Mouse (Mus musculus): Measurements from ENCODE around the gene Lamtor2. TPM values are rescaled to one million over a fixed set of nuclear protein-coding genes. Genes with fewer than 3 reads are reported as not detected.

The Lamtor2 gene
- polyA plus RNA-seq (2012; rRNA removed), result 141 and 144 TPM in 2 replicates

GRCm38 (mm10) chr3:88552676-88553524, at the start of gene Lamtor2:
Lamtor2 (minus strand) TSS chr3:88553074.

GRCm38 (mm10) chr3:88575540-88575939, 22.7 kb upstream of the Lamtor2 start, which contains the start of gene Ssr2:
Ssr2 (plus strand) TSS chr3:88575876.

GRCm38 (mm10) chr3:88553525-88553879, 628 bp upstream of the Lamtor2 start, which contains the start of gene Ubqln4:
Ubqln4 (plus strand) TSS chr3:88553758.

GRCm38 (mm10) chr3:88548180-88548917, 4.5 kb downstream of the Lamtor2 start, which contains the start of gene Rab25:
Rab25 (minus strand) TSS chr3:88548300.

GRCm38 (mm10) chr3:88532299-88532674, 20.6 kb downstream of the Lamtor2 start, which contains the start of gene Mex3a:
Mex3a (plus strand) TSS chr3:88532395.

GRCm38 (mm10) chr3:88509692-88510420, 43.0 kb downstream of the Lamtor2 start, which contains the start of gene Lmna:
Lmna (minus strand) TSS chr3:88509956.

Other genes starting within 250 kb of the Lamtor2 start
- 62.5 and 76.0 TPM in 2 replicates for gene Glmp, start 228.1 kb downstream of the Lamtor2 start, polyA plus RNA-seq (2012; rRNA removed)
- gene Tmem79, start 216.9 kb downstream of the Lamtor2 start, polyA plus RNA-seq (2012; rRNA removed), result 1.3 and 2.0 TPM in 2 replicates
- 111 and 121 TPM in 2 replicates for gene Smg5, start 216.8 kb downstream of the Lamtor2 start, polyA plus RNA-seq (2012; rRNA removed)
- 1.6 and 4.0 TPM in 2 replicates for gene Paqr6, start 188.5 kb downstream of the Lamtor2 start, polyA plus RNA-seq (2012; rRNA removed)
- gene Bglap3, start 180.3 kb downstream of the Lamtor2 start, polyA plus RNA-seq (2012; rRNA removed), result 0.17 and 0.18 TPM in 2 replicates
- gene Bglap2, start 174.4 kb downstream of the Lamtor2 start, polyA plus RNA-seq (2012; rRNA removed), result 0.81 TPM in 1 of 2 replicates, not detected in the other
- gene Bglap, start 168.6 kb downstream of the Lamtor2 start, polyA plus RNA-seq (2012; rRNA removed), result 0.55 and 1.6 TPM in 2 replicates
- 56.6 and 58.5 TPM in 2 replicates for gene Pmf1, start 142.7 kb downstream of the Lamtor2 start, polyA plus RNA-seq (2012; rRNA removed)
- gene Slc25a44, start 127.9 kb downstream of the Lamtor2 start, polyA plus RNA-seq (2012; rRNA removed), result 32.4 and 34.5 TPM in 2 replicates
- 41.8 and 44.4 TPM in 2 replicates for gene Sema4a, start 91.9 kb downstream of the Lamtor2 start, polyA plus RNA-seq (2012; rRNA removed)
- 27.8 and 62.3 TPM in 2 replicates for gene Lmna, start 43.1 kb downstream of the Lamtor2 start, polyA plus RNA-seq (2012; rRNA removed)
- gene Mex3a, start 20.7 kb downstream of the Lamtor2 start, polyA plus RNA-seq (2012; rRNA removed), result 81.4 and 92.2 TPM in 2 replicates
- 0.61 and 4.2 TPM in 2 replicates for gene Rab25, start 4.8 kb downstream of the Lamtor2 start, polyA plus RNA-seq (2012; rRNA removed)
- gene Ubqln4, start 684 bp upstream of the Lamtor2 start, polyA plus RNA-seq (2012; rRNA removed), result 102 and 104 TPM in 2 replicates
- 182 and 228 TPM in 2 replicates for gene Ssr2, start 22.8 kb upstream of the Lamtor2 start, polyA plus RNA-seq (2012; rRNA removed)
- gene Arhgef2, start 52.9 kb upstream of the Lamtor2 start, polyA plus RNA-seq (2012; rRNA removed), result 119 TPM in 2 replicates
- not detected in 2 replicates for gene Rxfp4, start 100.1 kb upstream of the Lamtor2 start, polyA plus RNA-seq (2012; rRNA removed)
- 140 and 145 TPM in 2 replicates for gene Khdc4, start 132.7 kb upstream of the Lamtor2 start, polyA plus RNA-seq (2012; rRNA removed)
- gene Rit1, start 163.8 kb upstream of the Lamtor2 start, polyA plus RNA-seq (2012; rRNA removed), result 49.9 and 50.2 TPM in 2 replicates
- 137 and 174 TPM in 2 replicates for gene Syt11, start 222.1 kb upstream of the Lamtor2 start, polyA plus RNA-seq (2012; rRNA removed)

Measured in central nervous system, embryonic 14 days (tissue).